Mouse (Mus musculus): ENCODE results near the gene Pde9a.
A peak's percentile ranks its signal among the peaks of the same experiment; 100 is the strongest.

Gene Pde9a

GRCm38 (mm10) chr17:31433978-31434797 is 48.2 kb downstream of the Pde9a start:
- DNase-seq, result peak; percentile 44

- DNase-seq, result no peak
Measured at GRCm38 (mm10) chr17:31434825-31435325, 48.9 kb downstream of the Pde9a start.

- no peak for DNase-seq
Measured at GRCm38 (mm10) chr17:31435934-31436813, 50.2 kb downstream of the Pde9a start.

GRCm38 (mm10) chr17:31436814-31437406 is 50.9 kb downstream of the Pde9a start:
- no peak for DNase-seq

GRCm38 (mm10) chr17:31437482-31437881 is 51.5 kb downstream of the Pde9a start:
- DNase-seq, result no peak

GRCm38 (mm10) chr17:31439978-31440377 is 54.0 kb downstream of the Pde9a start:
- DNase-seq, result no peak

- peak; percentile 36 for DNase-seq
Measured at GRCm38 (mm10) chr17:31442513-31442912, 56.5 kb downstream of the Pde9a start.

- DNase-seq, result no peak
Measured at GRCm38 (mm10) chr17:31444251-31444650, 58.2 kb downstream of the Pde9a start.

GRCm38 (mm10) chr17:31445061-31445731 is 59.2 kb downstream of the Pde9a start:
- DNase-seq, result peak; percentile 49

GRCm38 (mm10) chr17:31447766-31448165 is 61.8 kb downstream of the Pde9a start:
- DNase-seq, result no peak

- no peak for DNase-seq
Measured at GRCm38 (mm10) chr17:31448519-31448918, 62.5 kb downstream of the Pde9a start.

GRCm38 (mm10) chr17:31450206-31450605 is 64.2 kb downstream of the Pde9a start:
- DNase-seq, result no peak

GRCm38 (mm10) chr17:31451179-31451708 is 65.2 kb downstream of the Pde9a start:
- peak; percentile 52 for DNase-seq

- no peak for DNase-seq
Measured at GRCm38 (mm10) chr17:31452816-31453215, 66.8 kb downstream of the Pde9a start.

GRCm38 (mm10) chr17:31453476-31453875 is 67.5 kb downstream of the Pde9a start:
- DNase-seq, result peak; percentile 45

- no peak for DNase-seq
Measured at GRCm38 (mm10) chr17:31454056-31454455, 68.0 kb downstream of the Pde9a start.

- peak; percentile 93 for DNase-seq
Measured at GRCm38 (mm10) chr17:31456723-31457567, 70.9 kb downstream of the Pde9a start.

- DNase-seq, result no peak
Measured at GRCm38 (mm10) chr17:31460416-31460815, 74.4 kb downstream of the Pde9a start.

GRCm38 (mm10) chr17:31462506-31462905 is 76.5 kb downstream of the Pde9a start:
- DNase-seq, result no peak

GRCm38 (mm10) chr17:31466854-31467253 is 80.8 kb downstream of the Pde9a start:
- DNase-seq, result no peak

GRCm38 (mm10) chr17:31468496-31468895 is 82.5 kb downstream of the Pde9a start:
- DNase-seq, result no peak
